Mouse (Mus musculus) cerebellum, postnatal 10 days (tissue): ENCODE data around the gene Ryk.

Experiments used
- DNase-seq, 2 experiments: peaks; one replicate each; pipeline ENCODE4 v3.0.0; 2021; ENCODE audit warnings: mixed read lengths in 2 of 2

Ryk gene

DNA sequence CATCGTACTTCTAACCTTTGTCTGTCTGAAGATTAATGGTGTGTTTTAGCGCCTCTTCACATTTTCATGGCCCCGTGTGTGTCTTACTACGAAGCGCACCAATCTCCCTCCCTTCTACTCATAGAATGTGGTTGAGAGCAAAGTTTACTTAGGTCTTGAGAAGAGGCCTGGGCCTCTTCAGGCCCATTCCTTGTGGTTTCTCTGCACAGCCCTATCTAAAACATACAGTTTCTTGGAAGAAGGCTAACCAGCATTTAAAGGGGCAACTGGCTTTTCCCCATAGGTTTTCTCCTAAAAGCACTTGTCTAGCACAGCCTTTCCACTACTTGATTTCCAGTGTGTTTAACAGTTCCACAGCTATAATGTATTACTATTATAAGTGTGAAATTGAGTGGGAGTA lies 24.7 kb downstream of the Ryk start:
- no peak for DNase-seq

DNA sequence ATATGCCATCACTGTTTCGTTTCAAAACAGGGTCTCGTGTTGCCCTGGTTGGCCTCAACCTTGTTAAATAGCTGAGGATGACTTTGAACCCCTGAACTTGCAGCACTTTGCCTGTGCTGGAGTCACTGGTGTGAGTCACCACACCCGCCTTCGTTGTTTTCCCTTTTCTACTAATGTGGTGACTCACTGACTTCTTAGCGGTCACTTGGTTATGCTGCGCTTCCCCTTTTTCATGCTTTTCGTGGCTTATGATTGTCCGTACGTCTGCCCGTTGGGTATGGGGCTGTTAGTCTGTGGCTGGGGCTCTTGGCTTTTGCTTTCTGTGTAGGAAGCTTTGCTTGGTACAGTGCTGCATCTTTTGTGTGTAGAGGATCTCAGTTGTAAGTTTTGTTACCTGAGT lies 25.2 kb downstream of the Ryk start:
- DNase-seq = no peak

DNA sequence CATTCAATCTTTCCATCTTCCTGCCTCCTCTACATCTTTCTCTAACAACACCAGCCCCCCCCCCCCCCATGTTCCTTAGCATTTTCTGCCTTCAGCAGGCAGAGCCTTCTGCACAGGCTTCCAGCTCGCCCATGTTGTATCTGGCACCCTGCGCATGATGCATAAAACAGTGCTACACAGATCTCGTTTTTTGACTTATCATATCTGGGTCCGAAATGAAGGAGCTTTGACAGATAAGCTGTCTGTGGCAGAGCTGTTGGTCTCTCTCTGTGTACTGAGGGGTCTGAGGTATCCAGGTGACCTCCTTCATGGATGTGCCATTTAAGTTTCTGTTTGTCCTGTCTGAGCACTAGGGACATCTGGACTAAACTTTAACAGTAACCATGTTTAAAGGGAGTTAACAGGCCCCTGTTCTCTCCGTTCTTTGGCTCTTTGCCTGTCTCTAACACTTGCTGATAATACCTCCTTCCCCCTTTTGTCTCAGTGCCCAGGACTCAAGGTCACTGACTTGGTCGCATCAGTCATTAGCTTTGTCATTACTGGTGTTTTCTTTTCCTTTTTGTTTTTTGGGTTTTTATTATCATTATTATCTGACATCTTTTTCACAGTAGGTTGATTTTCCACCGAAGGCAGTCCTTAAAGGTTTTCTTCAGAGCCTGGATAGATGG lies 26.2 kb downstream of the Ryk start:
- DNase-seq = no peak

DNA sequence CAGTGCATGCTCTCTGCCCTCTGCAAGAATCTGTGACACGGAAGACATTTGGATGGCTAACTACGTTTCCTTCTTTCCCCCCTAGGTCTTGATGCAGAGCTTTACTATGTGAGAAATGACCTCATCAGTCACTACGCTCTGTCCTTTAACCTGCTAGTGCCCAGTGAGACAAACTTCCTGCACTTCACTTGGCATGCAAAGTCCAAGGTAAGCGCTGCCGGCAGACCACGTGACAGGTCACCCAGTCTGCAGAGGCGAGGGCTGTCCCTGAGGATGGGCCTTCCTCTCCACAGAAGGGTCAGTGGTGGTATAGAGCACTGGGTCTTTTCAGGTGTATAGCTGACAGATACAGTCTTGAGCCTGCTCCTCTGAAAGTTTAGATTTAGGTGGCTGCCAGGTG lies 27.1 kb downstream of the Ryk start:
- DNase-seq = no peak

DNA sequence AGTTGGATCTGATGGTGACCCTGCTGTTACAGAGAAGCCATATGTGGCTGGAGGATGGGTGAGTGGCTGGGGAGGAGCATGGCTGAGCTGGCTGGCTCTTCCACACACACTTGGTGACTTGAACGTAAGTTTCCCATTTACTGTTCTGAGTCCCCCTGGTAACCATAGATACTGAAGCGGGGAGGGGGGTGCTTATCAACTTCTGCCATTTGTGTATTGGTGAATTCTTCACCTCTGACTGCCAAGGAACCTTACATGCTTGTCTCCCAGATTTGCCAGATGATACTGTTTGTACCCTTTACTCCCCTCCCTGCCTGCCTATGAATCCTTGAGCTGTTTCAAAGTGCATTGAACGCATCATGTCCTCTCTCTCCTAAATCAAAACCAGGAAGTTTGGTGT lies 27.5 kb downstream of the Ryk start:
- no peak for DNase-seq

DNA sequence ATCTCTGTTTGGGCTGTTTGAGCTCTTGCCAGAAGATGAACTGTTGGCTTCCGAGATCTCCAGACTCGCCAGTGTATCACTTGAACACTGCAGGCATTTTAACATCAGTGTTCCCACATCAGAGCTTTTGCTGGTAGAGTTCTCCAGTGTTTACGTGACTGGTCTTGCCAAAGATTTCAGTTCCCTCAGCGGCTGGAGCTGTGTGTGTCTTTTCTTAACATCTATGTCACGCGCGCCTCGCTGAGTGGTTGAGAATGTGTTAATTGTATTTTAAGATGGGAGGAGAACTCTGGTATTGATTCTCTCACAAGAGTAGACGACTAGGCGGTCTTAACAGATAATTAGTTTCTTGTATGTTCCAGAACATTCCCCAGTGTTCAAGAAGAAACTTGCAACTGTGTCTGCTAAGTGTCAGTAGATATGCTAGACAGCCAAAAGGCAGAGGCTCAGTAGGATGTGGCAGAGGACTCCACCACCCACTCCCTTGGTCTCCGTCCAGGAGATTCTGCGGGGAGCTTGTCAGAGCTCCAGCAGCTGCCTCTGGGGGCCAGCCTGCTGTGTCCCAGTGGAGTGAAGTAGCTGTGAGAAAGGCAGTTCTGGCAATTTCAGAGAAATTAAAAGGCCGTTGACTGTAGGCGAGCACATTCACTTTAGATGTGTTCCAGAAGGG lies 29.3 kb downstream of the Ryk start:
- peak; percentile 45 to 66 for DNase-seq

DNA sequence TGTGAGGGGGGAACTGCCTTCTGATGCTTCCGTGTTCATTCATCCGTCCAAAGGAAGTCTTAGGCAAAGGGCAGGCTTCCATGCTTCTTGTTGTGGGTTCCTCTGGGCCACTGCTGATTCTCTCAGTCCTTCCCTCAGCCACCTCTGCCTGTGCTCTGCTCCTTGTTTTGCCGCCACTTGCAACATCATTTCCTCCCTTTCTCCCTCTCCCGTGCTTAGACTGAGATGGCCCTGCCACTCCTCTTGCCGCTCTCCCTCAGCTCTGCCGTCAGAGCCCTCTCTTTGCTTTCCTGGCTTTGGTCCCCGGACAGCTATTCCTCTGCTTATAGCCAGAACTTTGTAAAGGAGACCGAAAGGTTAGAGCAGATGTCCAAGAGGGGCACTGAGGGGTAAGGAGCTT lies 30.2 kb downstream of the Ryk start:
- no peak for DNase-seq

DNA sequence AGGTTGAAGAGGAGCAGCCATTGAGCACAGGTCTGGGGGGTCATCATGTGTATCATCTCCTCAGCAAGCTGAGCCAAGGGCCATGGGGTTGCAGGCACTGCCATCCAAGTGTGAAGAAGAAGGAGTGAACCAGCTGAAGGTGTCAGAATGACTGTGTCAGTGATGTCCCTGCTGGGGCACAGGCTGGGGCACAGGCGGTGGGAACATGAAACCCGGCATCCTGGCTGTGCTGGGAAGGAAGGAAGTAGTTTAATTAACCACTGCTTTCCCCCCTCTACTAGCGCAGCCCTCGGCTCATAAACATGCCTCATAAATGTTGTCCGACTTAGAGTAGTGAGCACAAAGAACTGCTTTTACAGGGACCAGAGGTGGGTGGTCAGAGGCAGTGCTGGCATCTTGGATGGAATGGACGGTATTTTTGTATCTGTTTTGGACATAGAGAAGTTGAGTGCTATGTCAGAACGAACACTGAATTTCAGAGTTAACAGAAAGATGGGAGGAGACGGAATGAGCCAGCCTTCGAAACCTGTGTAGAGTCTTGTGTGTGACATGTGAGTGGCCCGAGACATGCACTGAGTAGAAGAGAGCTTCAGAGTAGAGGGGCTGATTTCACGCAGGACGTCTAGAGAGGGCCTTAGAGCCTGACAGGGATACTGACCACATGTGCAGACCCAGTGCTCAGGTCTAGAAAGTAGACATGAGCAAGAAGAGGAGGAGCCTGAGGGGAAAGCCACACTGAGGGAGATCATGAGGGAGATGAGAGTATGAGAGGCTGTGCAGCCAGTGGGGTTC lies 31.4 kb downstream of the Ryk start:
- DNase-seq = no peak

DNA sequence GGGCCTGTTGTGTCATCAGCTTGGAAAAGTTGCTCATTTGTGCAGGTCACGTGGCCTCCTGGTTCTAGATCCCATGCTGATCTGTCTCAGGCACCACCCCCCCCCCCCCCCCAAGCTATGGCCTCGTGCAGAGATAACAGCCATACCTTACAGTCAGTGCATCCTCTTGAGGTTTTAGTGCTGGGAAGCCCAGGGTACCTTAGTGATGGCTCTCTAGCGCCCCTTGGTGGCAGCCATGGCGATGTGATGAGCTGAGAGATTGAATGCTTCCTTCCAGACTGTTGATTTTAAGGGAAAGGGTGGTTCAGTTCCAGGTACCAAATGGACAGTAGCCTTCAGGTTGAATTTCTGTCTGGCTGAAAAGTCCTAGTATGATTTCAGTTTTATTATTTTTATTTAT lies 32.2 kb downstream of the Ryk start:
- peak; percentile 89 to 92 for DNase-seq

DNA sequence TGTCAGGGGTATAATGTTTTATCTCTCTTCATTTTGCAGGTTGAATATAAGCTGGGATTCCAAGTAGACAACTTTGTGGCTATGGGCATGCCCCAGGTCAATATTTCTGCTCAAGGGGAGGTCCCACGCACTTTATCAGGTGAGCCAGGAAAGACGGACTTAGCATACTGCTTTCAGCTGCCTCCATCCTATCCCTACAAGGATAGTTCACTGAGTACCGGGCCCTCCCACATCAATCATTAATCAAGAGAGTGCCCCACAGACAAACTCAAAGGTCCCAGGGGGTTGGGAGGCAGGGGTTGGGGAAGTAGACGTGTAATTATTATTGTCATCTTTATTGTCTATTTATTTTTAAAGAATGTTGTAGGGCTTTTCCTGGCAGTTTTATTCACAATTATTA lies 32.8 kb downstream of the Ryk start:
- no peak for DNase-seq

DNA sequence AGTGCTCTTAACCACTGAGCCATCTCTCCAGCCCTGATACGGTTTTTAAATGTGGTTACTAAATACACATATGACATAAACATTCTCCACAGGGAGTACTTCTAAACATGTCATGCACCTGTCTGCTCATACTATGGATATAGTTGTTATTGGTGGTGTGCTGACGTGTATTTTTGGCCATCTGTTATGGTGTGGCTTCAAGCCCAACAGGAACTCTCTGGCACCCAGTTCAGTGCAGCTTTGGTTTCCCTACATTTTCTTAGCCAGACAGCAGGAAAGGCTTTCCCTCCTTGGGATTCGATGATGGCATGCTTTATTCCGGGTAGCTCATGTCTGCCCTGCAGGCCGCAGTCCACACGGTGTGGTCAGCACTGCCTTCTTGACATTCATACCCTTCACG lies 33.7 kb downstream of the Ryk start:
- peak in 1 of 2 experiments; percentile 34 for DNase-seq

DNA sequence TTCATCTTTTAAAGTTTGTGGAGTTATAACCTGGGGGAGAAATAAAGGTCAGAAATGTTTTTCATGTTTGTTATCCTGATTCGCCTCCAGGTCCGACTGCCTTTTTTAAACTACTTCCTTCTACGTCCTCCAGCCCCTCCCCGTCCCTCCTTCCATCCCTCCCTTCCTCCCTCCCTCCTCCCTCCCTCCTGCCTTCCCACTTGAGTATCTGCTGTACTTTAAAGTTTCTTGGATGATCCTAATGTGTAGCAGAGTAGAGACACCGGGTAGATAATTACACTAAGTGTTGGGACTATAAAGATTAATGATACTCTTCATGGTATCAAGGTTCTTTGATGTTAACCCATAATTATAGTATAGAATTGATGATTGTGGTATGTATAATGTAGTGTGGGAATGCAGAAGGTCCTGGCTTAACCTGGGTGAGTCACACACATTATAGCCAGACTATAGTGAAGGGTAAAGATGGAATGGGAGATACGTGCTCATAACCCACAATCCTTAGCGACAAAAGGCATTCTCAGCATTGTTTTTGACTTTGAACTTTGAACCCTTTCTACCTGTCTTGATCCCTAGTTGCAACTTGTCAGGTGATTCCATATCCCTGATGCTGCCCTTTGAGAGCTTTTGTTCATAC lies 41.5 kb downstream of the Ryk start:
- DNase-seq = no peak

DNA sequence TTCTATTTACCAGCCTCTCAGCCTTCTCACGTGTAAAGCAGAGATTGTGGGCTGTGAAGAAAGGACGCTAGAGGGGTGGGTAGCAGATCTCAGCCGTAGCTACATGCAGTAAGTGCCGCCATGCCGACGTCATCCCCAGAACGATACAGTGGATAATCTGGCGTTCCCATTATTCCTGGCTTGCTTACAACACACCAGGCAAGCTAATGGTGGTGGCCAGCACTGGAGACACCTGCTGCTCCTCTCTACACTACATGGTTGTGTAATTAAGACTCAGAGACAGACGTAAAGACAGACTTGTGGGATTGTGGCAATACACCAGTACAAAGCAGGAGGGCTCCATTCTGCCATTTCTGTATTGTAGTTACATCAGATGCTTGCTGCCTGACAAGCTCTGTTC lies 43.2 kb downstream of the Ryk start:
- no peak for DNase-seq

DNA sequence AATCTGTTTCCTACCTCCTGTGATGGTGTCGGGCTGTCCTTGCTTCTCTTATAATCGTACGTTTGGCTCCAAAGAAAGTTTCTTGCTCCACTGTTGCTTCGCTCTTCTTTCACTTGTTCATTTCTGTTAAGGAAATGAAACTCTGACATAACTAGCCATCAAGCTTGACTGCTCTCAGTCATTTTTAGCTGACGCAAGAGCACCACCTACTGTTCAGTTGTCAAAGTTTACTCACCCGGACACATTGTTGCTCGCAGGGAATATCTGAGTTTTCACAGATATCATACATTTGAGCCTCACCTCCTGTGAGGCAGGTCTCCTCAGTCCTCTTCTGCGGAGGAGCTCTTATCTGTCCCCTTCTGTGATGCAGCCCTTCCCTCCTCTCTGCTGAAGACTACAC lies 44.8 kb downstream of the Ryk start:
- peak; percentile 69 to 76 for DNase-seq

DNA sequence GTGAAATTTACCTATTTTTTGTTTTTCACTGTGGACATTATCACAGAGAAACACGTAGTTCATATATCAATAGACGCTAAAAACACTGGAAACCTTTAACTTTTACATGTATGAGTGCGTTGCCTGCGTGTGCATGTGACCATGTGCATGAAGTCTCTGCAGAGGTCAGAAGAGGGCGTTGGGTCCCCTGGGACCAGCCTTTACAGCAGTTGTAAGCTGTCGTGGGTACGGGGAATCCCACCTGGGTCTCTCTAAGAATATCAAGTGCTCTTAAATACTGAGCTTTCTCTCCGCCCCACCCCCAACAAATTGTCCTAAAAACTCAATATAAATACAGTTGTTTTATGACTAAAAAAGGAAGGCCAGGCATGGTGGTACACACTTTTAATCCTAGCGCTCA lies 50.0 kb downstream of the Ryk start:
- DNase-seq = no peak

DNA sequence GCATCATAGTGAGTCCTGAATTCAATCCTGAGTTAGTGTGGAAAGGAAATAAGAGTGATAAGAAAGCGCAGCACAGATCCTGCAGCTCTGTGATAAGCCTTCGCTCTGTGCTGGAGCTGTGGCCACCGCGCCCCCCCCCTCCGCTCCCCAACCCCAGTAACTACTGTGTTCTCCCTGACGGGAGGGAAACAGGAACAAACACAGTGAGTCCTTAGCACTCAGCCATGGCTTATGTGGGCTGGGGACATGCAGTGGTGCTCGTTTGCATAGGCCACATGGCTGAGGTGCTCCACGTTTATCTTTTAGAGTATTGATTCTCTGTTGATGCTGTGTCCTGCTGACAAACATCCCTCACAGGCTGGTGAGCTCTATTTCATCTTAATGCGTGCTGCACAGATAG lies 55.4 kb downstream of the Ryk start:
- DNase-seq = no peak

DNA sequence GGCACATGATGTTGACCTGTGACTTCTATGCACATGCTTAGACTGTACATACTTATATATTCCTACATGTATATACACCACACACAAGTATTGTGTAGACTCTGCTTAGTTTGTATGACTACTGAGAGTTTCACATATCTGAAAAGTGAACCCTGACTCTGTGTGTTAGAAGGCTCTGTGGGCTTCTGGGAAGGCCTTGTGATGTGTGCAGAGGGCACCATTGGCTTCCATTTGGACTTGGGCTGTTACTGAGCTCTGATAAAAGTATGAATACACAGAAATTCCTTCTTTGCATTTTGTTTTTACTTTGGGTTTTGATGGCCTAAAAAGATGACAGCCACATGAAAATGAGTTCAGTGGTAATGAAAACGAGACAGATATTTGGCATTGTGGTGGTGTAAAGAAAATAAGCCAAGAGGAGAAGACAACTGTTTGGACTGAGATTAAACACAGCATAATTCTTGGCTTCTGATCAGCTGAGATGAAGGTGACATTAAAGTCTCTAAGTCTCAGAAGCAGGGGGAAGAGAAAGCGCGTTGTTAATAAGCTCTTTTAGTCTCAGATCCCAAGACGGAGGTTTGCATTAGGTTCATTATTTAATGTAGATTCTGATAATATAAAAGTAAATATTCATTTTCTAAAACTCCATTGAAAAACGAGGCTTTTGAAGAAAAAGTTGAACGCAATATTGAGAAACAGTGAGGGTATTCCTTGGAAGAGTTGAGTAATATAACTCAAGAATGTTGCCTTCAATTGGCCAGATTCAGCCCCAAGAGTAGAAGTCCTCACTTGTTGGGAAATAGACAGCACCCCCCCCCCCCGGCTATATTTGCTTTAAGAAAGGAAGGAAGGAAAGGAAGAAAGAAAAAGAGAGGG lies 58.0 kb downstream of the Ryk start:
- DNase-seq = no peak

DNA sequence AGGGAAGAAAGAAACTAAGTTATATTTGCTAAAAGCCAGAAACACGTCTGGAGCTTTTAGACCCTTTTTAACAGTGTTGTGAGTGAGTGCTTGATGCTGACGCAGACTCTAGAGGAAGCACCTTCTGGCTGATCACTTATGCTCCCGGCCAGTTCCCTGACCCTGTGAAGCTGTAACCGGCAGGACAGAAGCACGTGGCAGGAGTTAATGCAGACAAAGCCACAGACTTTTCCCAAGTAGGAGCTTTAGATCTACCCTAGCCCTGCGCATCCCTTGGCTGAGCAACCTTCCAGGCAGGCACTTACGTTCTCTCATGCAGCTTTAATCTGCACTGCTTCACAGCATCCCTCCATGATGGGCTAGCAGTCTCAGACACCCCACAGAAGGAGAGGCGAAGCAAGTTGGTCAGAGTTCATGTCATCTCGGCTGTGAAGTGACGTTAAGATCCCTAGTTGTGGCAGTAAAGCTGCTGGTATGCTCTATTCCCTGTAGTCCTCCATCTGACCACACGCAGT lies 58.7 kb downstream of the Ryk start:
- DNase-seq = no peak

DNA sequence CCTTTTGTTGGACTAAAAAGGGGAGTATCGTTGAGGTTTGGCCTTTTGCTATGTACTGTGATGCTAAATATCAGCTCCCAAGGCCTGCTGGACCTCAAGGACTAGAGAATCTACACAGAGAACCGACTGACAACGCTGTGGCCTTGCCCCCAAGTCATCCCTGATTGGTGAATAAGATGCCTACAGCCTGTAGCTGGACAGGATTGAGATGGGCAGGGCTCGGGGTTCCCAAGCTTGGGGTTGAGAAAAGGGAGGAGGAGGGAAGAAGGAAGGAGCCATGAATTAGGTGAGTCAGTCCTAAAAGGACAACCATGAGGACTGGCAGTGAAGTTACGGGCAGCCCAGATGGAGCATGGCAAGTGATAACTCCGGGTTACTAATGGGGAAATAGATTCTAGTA lies 65.2 kb downstream of the Ryk start:
- DNase-seq = no peak

DNA sequence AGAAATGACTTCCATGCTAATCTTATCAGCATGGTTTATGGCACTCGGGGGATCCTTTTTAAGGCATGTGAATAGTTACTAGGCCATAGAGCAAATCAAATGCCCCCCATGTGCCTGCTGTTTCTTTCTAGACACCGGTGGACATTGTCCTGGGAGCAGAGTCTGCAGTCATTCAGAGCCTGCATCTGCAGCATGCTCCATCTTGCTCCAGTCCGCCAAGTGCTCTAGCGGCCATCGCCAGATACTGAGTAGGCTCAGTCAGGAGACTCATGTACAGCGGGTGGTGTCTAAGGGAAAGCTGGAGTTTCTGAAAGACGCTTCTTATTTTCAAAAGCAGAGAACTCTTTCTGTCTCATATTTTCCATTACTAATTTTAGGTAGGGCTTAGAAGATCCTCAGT lies 67.6 kb downstream of the Ryk start:
- DNase-seq = no peak

DNA sequence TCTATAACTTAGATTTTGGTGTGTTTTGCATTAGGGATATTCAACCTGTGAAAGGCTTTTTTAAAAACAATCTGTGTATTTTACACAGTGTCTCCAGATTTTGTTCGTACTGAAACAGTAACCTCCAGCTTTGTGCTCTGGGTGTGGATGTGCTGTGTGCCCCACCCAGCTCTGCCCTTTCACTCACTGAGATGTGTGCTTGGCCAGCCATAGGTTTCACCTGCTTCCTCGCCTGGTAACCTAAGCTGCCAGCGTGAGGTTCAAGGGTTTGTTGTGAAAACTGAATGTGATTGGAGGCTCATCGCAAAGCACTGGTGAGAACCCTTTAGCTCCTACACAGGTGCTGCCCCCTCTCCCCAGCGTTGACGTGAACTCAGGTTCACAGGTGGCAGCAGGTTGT lies 70.2 kb downstream of the Ryk start:
- DNase-seq = no peak

DNA sequence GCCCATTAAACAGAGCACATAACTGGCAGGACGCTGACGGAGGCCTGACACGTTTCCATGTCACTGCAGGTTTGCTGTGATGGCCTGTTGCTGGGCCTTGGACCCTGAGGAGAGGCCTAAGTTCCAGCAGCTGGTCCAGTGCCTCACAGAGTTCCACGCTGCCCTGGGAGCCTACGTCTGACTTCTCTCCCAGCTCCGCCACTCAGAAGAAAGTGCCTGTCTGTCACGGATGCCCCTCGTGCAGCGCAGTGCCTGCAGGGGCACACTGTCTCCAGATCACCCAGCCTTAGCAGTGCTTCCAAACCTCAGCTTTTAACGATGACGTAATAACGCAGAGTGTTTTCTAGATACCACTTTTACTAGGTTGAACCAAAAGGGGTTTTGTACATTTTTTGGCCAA lies 72.1 kb downstream of the Ryk start:
- DNase-seq = no peak
